Comparison of ENCODE assay signal across 1 mouse cellular context in the genomic region with DNA sequence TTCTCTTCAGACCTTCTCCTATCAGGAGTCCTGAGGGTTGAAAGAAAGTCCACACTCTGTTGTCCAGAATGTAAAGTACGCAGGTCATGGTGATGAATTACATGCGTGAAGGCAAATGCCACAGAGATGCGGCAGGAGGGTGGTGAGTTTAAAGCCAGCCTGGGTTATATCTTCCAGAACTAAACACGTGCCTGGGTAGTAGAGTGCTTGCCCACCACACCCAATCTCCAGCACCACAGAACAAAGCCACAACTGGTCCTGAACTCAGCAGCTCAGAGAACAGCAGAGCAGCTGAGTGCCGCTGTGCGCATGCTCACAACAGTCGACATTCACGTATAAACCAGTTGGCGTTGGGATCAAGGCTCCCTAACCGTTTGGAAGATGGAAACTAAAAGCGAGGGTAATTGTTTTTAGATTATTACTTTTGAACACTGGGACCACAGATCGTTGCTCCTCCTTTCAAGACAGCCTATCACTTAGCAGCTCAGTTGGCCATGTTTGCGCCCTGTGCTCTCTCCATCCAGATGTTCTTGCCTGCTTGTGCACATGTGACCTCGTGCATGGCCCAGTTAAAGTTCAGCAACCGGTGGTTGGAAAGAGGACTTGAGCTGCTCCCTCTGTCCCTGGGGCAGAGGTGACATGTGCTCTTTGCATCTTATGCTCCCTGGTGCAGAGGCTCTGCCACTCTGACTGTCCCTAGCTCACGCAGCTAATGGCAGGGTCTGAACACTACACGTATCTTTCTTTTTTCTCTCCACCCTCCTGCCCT.
TF ChIP-seq lines count a peak whose summit lies in the region.

No protein-coding gene starts in this region.

TF ChIP-seq in CH12.LX, 34 proteins besides CTCF, POLR2A, EP300 and RAD21:
- peak; percentile 46 for TF ChIP-seq BHLHE40 (IDR thresholded peaks at IDR 0.05; ENCODE audit: low read depth, low read length)
- TF ChIP-seq MYC (IDR thresholded peaks at IDR 0.05; ENCODE audit: low read depth, low read length), result no peak
- TF ChIP-seq MAX (IDR thresholded peaks at IDR 0.05; ENCODE audit: low read length), result 0 out of 2 replicates have a peak, but pooled peaks have one; percentile 13
- TF ChIP-seq ZMIZ1 (IDR thresholded peaks at IDR 0.05; ENCODE audit: low read depth, low read length), result no peak
TF ChIP-seq in CH12.LX: peak in this region for 2.
